Mouse (Mus musculus) hindbrain, embryonic 11.5 days (tissue): ENCODE data around the gene Gm13289. TPM values are rescaled to one million over a fixed set of nuclear protein-coding genes. Genes with fewer than 3 reads are reported as not detected.
"Not testable (repeated sequence)": the region's sequence is repeated elsewhere in the genome, so short reads cannot be mapped to it uniquely, and the experiment has no call there.

Experiments
- ATAC-seq: fragments of 200-750 bp; cut with Nextera tagmentation; 2 replicates; pipeline ENCODE4 v1.8.0; 2017; ENCODE audit warnings: mild to moderate bottlenecking, moderate TSS enrichment, moderate library complexity; ENCODE audit not compliant: low FRiP score
- DNase-seq: peaks from one replicate; pipeline ENCODE4 v3.0.0-alpha.2; 2015; ENCODE audit warnings: low spot score
- H3K27ac ChIP-seq: fragments of 300-500 bp; sonication (generic); 2 replicates; pipeline ENCODE4 v1.5.1; 2014; ENCODE audit warnings: mild to moderate bottlenecking, low read depth, low read length
- H3K27me3 ChIP-seq: fragments of 300-500 bp; sonication (generic); 2 replicates; pipeline ENCODE4 v1.6.1; 2014; ENCODE audit warnings: mild to moderate bottlenecking, low read length, moderate library complexity, mixed read lengths; ENCODE audit not compliant: control insufficient read depth, insufficient read depth
- H3K36me3 ChIP-seq: fragments of 300-500 bp; sonication (generic); 2 replicates; pipeline ENCODE4 v1.6.1; 2014; ENCODE audit warnings: mild to moderate bottlenecking, low read length, moderate library complexity, mixed read lengths; ENCODE audit not compliant: control insufficient read depth, insufficient read depth
- H3K4me1 ChIP-seq: fragments of 300-500 bp; sonication (generic); replicated peaks from 2 replicates; pipeline ENCODE4 v1.6.1; 2014; ENCODE audit warnings: low read length, mixed read lengths; ENCODE audit not compliant: control insufficient read depth, insufficient read depth
- H3K4me2 ChIP-seq: fragments of 300-500 bp; sonication (generic); replicated peaks from 2 replicates; pipeline ENCODE4 v1.6.1; 2014; ENCODE audit warnings: mild to moderate bottlenecking, low read depth, low read length
- H3K4me3 ChIP-seq: fragments of 300-500 bp; sonication (generic); 2 replicates; pipeline ENCODE4 v1.5.1; 2014; ENCODE audit warnings: low read depth, low read length
- H3K9ac ChIP-seq: fragments of 300-500 bp; sonication (generic); 2 replicates; pipeline ENCODE4 v1.6.1; 2014; ENCODE audit warnings: low read depth, low read length
- H3K9me3 ChIP-seq: fragments of 300-500 bp; sonication (generic); 2 replicates; pipeline ENCODE4 v1.6.1; 2016; ENCODE audit warnings: low read length; ENCODE audit not compliant: control insufficient read depth
- WGBS: fragments of 180-500 bp; shearing (Covaris S2); extraction: QIAGEN DNeasy Blood & Tissue Kit; methylation state at CpG from one replicate; pipeline ENCODE4 v1.1.7; 2014; 5-methylcytosine and 5-hydroxymethylcytosine counted together
- polyA plus RNA-seq: library from polyadenylated mRNA; unstranded; fragments of >200 nt; fragmentation: Nextera tagmentation; extraction: Ambion mirVana; gene quantifications from 2 replicates; pipeline ENCODE4 v1.2.1, GENCODE M21; 2014

Gene Gm13289
- polyA plus RNA-seq, 1 experiment from 2014 or later: not detected

GRCm38 (mm10) chr4:88773534-88773933, 3.2 kb upstream of the Gm13289 start, which contains the start of gene Gm13290:
TSS of gene Gm13290 (plus strand) at chr4:88773834.
- not testable (repeated sequence) for H3K27ac ChIP-seq
- no CpG with 5 or more reads among the region's 32 CpGs for WGBS

GRCm38 (mm10) chr4:88779550-88779949, 2.8 kb downstream of the Gm13289 start, which contains the start of gene Gm13272:
TSS of gene Gm13272 (plus strand) at chr4:88779850.
- H3K27me3 ChIP-seq, ATAC-seq, H3K9ac ChIP-seq, H3K36me3 ChIP-seq, H3K9me3 ChIP-seq, H3K4me3 ChIP-seq, DNase-seq, H3K4me2 ChIP-seq, H3K27ac ChIP-seq, H3K4me1 ChIP-seq: not testable (repeated sequence)
- WGBS: no CpG with 5 or more reads among the region's 29 CpGs

More at GRCm38 (mm10) chr4:88773534-88773933, 3.2 kb upstream of the Gm13289 start, which contains the start of gene Gm13290:
- DNase-seq, H3K36me3 ChIP-seq, H3K4me1 ChIP-seq, ATAC-seq, H3K4me2 ChIP-seq, H3K9me3 ChIP-seq, H3K9ac ChIP-seq, H3K27me3 ChIP-seq, H3K4me3 ChIP-seq: not testable (repeated sequence)

GRCm38 (mm10) chr4:88780320-88780719, 3.6 kb downstream of the Gm13289 start:
- not testable (repeated sequence) for H3K4me1 ChIP-seq, H3K9ac ChIP-seq, H3K4me2 ChIP-seq, ATAC-seq, H3K4me3 ChIP-seq, H3K36me3 ChIP-seq, DNase-seq, H3K27ac ChIP-seq, H3K9me3 ChIP-seq, H3K27me3 ChIP-seq
- WGBS: 39% methylated on average over 15 of the region's 18 CpGs

- peak within 1 kb of the TSS; percentile 28; the same call in 1 of the 2 replicates for H3K4me2 ChIP-seq
- H3K36me3 ChIP-seq: not testable (repeated sequence)
Measured at GRCm38 (mm10) chr4:88781831-88782230, 5.1 kb downstream of the Gm13289 start, which contains the start of gene Ifnz. TSS of gene Ifnz (plus strand) at chr4:88782131.

GRCm38 (mm10) chr4:88782335-88782734, 5.6 kb downstream of the Gm13289 start:
- not testable (repeated sequence) for ATAC-seq, H3K9me3 ChIP-seq, H3K9ac ChIP-seq, DNase-seq, H3K4me3 ChIP-seq, H3K36me3 ChIP-seq, H3K27me3 ChIP-seq, H3K27ac ChIP-seq, H3K4me1 ChIP-seq
- 0% methylated on average over 3 of the region's 31 CpGs for WGBS
- peak overlapping the region; percentile 28; the same call in 1 of the 2 replicates for H3K4me2 ChIP-seq

More at GRCm38 (mm10) chr4:88781831-88782230, 5.1 kb downstream of the Gm13289 start, which contains the start of gene Ifnz:
- H3K4me3 ChIP-seq, H3K27me3 ChIP-seq, H3K9me3 ChIP-seq, ATAC-seq, H3K27ac ChIP-seq, DNase-seq, H3K9ac ChIP-seq, H3K4me1 ChIP-seq: not testable (repeated sequence)
- WGBS: 28% methylated on average over 4 of the region's 7 CpGs

- H3K36me3 ChIP-seq, H3K4me3 ChIP-seq, ATAC-seq, DNase-seq, H3K27me3 ChIP-seq, H3K4me1 ChIP-seq, H3K9ac ChIP-seq, H3K4me2 ChIP-seq, H3K9me3 ChIP-seq, H3K27ac ChIP-seq: not testable (repeated sequence)
- no CpG with 5 or more reads among the region's 27 CpGs for WGBS
Measured at GRCm38 (mm10) chr4:88785409-88785808, 8.7 kb downstream of the Gm13289 start, which contains the start of gene Gm13276. TSS of gene Gm13276 (plus strand) at chr4:88785709.

GRCm38 (mm10) chr4:88788402-88788801, 11.7 kb downstream of the Gm13289 start, which contains the start of gene Gm13277:
TSS of gene Gm13277 (plus strand) at chr4:88788632.
- 0% methylated on average over 1 of the region's 28 CpGs for whole genome bisulfite sequencing
- not testable (repeated sequence) for DNase-seq

GRCm38 (mm10) chr4:88791250-88791649, 14.5 kb downstream of the Gm13289 start, which contains the start of gene Gm13278:
TSS of gene Gm13278 (plus strand) at chr4:88791550.
- not testable (repeated sequence) for H3K4me1 ChIP-seq, H3K36me3 ChIP-seq, H3K27ac ChIP-seq, H3K9ac ChIP-seq, H3K4me2 ChIP-seq, H3K27me3 ChIP-seq, DNase-seq, H3K9me3 ChIP-seq, ATAC-seq, H3K4me3 ChIP-seq
- WGBS: no CpG with 5 or more reads among the region's 28 CpGs

More at GRCm38 (mm10) chr4:88788402-88788801, 11.7 kb downstream of the Gm13289 start, which contains the start of gene Gm13277:
- H3K4me1 ChIP-seq, H3K27me3 ChIP-seq, H3K9ac ChIP-seq, H3K4me3 ChIP-seq, ATAC-seq, H3K36me3 ChIP-seq, H3K9me3 ChIP-seq, H3K27ac ChIP-seq, H3K4me2 ChIP-seq: not testable (repeated sequence)
